Mouse (Mus musculus) thymus, postnatal 36 days (tissue): ENCODE measurements around the gene Prom2.

Experiments
- DNase-seq, 2 experiments: peaks; one replicate each; pipeline ENCODE4 v3.0.0; 2022; ENCODE audit warnings: mixed read lengths in 2 of 2

Prom2 gene

DNA sequence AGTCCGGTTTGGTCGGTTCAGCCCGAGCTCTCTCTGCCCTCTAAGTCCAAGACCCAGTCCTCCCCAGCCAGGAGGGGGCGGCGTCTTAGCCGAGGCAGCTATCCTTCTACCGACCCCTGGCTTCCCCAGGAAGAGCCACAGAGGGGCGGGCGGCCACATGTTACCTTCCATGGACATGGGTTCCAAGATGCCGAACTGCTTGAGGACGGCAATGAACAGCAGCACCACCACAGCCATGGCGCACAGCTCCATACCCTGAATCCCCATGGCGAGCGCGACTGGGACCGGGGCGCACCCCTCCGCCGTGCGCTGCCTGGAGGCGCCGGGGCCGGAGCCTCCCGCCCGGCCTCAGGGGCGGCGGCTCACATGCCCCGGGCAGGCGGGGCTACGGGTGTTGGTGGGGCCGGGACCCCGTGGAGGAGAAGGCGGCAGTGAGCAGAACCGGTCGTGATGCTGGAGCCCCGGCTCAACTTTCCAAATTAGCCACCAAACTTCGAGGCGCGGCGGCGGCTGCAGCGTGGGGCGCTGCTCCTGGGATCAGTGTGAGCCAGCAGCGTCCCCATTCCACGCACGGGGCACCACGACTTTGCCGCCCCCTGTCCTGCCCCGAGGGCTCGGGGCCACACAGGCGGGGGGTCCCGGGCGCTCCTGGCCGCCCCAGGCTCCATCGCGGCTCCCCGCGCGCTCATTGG lies 59.3 kb downstream of the Prom2 start:
- no peak for DNase-seq

DNA sequence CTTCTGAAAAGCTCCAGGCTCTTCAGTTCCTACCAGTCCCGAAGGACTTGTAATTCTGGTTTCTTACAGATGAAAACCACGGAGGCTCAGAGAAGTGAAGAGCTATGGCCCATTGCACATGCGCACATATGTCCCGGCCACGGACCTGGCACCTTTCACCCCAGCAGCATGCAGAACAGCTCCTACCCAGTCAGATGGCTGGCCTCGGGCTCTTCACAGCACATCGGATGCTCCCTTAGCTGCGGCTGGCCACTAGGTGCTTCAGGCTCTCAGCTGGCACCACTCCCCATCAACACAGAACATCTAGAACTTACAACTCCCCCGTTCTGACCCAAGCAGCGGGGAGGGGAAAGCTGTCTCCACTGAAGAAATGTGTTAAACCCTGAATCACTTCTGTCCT lies 61.5 kb downstream of the Prom2 start:
- no peak for DNase-seq

DNA sequence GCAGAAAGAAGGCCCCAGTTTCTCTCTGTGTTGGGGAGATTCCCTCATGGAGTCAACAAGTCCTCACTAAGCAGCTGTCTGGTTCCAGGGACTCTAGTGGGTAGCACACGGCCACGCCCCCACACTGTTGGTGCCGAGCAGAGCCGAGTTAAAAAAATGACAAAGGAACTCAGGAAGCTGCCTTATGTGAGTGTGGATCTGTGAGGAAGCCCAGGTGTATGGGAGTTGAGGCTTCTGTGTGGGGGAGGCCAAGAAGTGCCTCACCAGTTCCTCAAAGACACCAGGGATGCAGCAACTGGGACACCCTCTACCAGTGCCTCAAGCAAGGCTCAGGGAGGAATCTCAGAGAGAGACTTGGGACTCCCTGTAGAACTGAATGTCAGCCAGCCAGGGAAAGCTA lies 62.1 kb downstream of the Prom2 start:
- DNase-seq, result no peak
